Mouse (Mus musculus): Measurements from ENCODE around the gene Reg3g. TPM values are rescaled to one million over a fixed set of nuclear protein-coding genes. Genes with fewer than 3 reads are reported as not detected.
A peak's percentile ranks its signal among the peaks of the same experiment; 100 is the strongest.
"Not testable (repeated sequence)": the region's sequence is repeated elsewhere in the genome, so short reads cannot be mapped to it uniquely, and the experiment has no call there.

Reg3g gene
- polyA plus RNA-seq, 1 experiment from 2014 or later, result not detected

GRCm38 (mm10) chr6:78460191-78460825 is 8.4 kb downstream of the Reg3g start:
- DNase-seq (ENCODE audit: low spot score) (peak; percentile 12), ATAC-seq (ENCODE audit: insufficient read depth, low FRiP score, low TSS enrichment) (peak; percentile 38; the same call in 1 of the 2 replicates)
- Histone ChIP-seq H3K4me1 (ENCODE audit: control insufficient read depth, insufficient read depth, low read length) (no peaks in the 10 kb centered on the region), H3K27me3 (ENCODE audit: control insufficient read depth, insufficient read depth, low read length) (no peaks in the 10 kb centered on the region), H3K27ac (ENCODE audit: low read depth, low read length) (no peak overlapping the region), H3K9me3 (ENCODE audit: control insufficient read depth, low read length) (no peaks in the 10 kb centered on the region), H3K4me3 (ENCODE audit: low read depth, low read length) (no peak overlapping the region), H3K36me3 (ENCODE audit: control insufficient read depth, insufficient read depth, low read length) (no peaks in the 10 kb centered on the region), H3K9ac (ENCODE audit: low read length) (no peak overlapping the region), H3K4me2 (ENCODE audit: low read depth) (no peak overlapping the region)
- 52% methylated on average over 3 of the region's 3 CpGs for WGBS

DNA sequence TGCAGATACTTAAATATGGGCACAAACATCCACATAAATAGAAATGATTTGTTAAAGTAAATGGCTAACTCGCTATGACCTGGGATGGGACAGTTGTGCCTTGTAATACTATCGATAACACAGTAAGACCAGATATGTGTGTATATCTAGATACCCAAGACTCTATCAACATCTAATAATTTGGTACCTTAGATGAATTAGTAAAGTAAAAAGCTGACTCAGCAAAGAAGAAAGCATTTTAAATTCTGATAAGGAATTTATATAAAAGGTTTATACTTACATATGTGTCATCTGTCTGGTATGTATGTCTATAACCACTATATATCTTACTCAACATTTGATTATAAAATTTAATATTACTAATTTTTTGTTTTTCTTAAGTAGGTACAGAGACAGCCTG is 15.9 kb downstream of the Reg3g start:
- Histone ChIP-seq H3K36me3 (ENCODE audit: control insufficient read depth, insufficient read depth, low read length) (no peaks in the 10 kb centered on the region), H3K27ac (ENCODE audit: low read depth, low read length) (no peak overlapping the region), H3K4me3 (ENCODE audit: low read depth, low read length) (no peak overlapping the region), H3K4me1 (ENCODE audit: control insufficient read depth, insufficient read depth, low read length) (no peaks in the 10 kb centered on the region), H3K9me3 (ENCODE audit: control insufficient read depth, low read length) (no peaks in the 10 kb centered on the region), H3K4me2 (ENCODE audit: low read depth) (no peak overlapping the region), H3K27me3 (ENCODE audit: control insufficient read depth, insufficient read depth, low read length) (no peaks in the 10 kb centered on the region), H3K9ac (ENCODE audit: low read length) (no peak overlapping the region)
- ATAC-seq (ENCODE audit: insufficient read depth, low FRiP score, low TSS enrichment) (no peak), DNase-seq (ENCODE audit: low spot score) (no peak)
- 89% methylated on average over 2 of the region's 2 CpGs for WGBS

- DNase-seq (ENCODE audit: low spot score) (no peak), ATAC-seq (ENCODE audit: insufficient read depth, low FRiP score, low TSS enrichment) (no peak)
- Histone ChIP-seq H3K36me3 (ENCODE audit: control insufficient read depth, insufficient read depth, low read length) (no peaks in the 10 kb centered on the region), H3K9ac (ENCODE audit: low read length) (no peak overlapping the region), H3K27me3 (ENCODE audit: control insufficient read depth, insufficient read depth, low read length) (no peaks in the 10 kb centered on the region), H3K27ac (ENCODE audit: low read depth, low read length) (no peak overlapping the region), H3K4me3 (ENCODE audit: low read depth, low read length) (no peak overlapping the region), H3K9me3 (ENCODE audit: control insufficient read depth, low read length) (no peaks in the 10 kb centered on the region), H3K4me2 (ENCODE audit: low read depth) (no peak overlapping the region), H3K4me1 (ENCODE audit: control insufficient read depth, insufficient read depth, low read length) (no peaks in the 10 kb centered on the region)
Measured at GRCm38 (mm10) chr6:78448409-78448808, 20.3 kb downstream of the Reg3g start.

- no peak overlapping the region for H3K4me2 ChIP-seq (ENCODE audit: low read depth)
- no peaks in the 10 kb centered on the region for H3K27me3 ChIP-seq (ENCODE audit: control insufficient read depth, insufficient read depth, low read length)
- no peak for ATAC-seq (ENCODE audit: insufficient read depth, low FRiP score, low TSS enrichment)
- H3K9me3 ChIP-seq (ENCODE audit: control insufficient read depth, low read length), result no peaks in the 10 kb centered on the region
- H3K9ac ChIP-seq (ENCODE audit: low read length), result no peak overlapping the region
- no peak overlapping the region for H3K4me3 ChIP-seq (ENCODE audit: low read depth, low read length)
- no peak for DNase-seq (ENCODE audit: low spot score)
- H3K36me3 ChIP-seq (ENCODE audit: control insufficient read depth, insufficient read depth, low read length), result no peaks in the 10 kb centered on the region
- no peak overlapping the region for H3K27ac ChIP-seq (ENCODE audit: low read depth, low read length)
- WGBS, result 74% methylated on average over 1 of the region's 1 CpGs
- H3K4me1 ChIP-seq (ENCODE audit: control insufficient read depth, insufficient read depth, low read length), result no peaks in the 10 kb centered on the region
Measured at GRCm38 (mm10) chr6:78447202-78447601, 21.5 kb downstream of the Reg3g start.

DNA sequence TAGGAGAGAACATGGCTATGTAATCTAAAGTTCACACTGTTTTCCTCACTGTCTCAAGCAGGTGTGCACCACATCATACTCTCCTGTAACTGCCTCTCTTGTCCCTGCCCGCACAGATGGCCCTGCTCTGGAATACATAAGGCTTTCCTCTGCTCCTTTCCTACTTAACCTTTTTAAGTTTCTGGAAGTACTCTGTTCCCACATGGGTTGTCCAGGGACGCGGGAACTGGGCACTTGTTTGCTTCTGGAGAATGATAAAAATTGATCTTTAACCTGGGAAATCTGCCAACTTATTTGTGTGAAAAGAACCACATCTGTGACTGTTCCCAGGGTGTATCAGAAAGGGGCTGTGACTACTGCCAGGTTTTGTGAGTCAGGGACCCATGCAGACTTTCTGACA is 43.2 kb downstream of the Reg3g start:
- ATAC-seq (ENCODE audit: insufficient read depth, low FRiP score, low TSS enrichment) (no peak), DNase-seq (ENCODE audit: low spot score) (no peak)
- Histone ChIP-seq H3K4me3 (ENCODE audit: low read depth, low read length) (no peak overlapping the region), H3K27ac (ENCODE audit: low read depth, low read length) (no peak overlapping the region), H3K9ac (ENCODE audit: low read length) (no peak overlapping the region), H3K36me3 (ENCODE audit: control insufficient read depth, insufficient read depth, low read length) (no peaks in the 10 kb centered on the region), H3K27me3 (ENCODE audit: control insufficient read depth, insufficient read depth, low read length) (no peaks in the 10 kb centered on the region), H3K9me3 (ENCODE audit: control insufficient read depth, low read length) (no peaks in the 10 kb centered on the region), H3K4me1 (ENCODE audit: control insufficient read depth, insufficient read depth, low read length) (no peaks in the 10 kb centered on the region), H3K4me2 (ENCODE audit: low read depth) (no peak overlapping the region)
- WGBS, result 94% methylated on average over 3 of the region's 3 CpGs

- H3K4me2 ChIP-seq (ENCODE audit: low read depth); DNase-seq (ENCODE audit: low spot score); ATAC-seq (ENCODE audit: insufficient read depth, low FRiP score, low TSS enrichment); H3K9ac ChIP-seq (ENCODE audit: low read length); H3K4me3 ChIP-seq (ENCODE audit: low read depth, low read length); H3K4me1 ChIP-seq (ENCODE audit: control insufficient read depth, insufficient read depth, low read length); H3K27me3 ChIP-seq (ENCODE audit: control insufficient read depth, insufficient read depth, low read length); H3K9me3 ChIP-seq (ENCODE audit: control insufficient read depth, low read length); H3K27ac ChIP-seq (ENCODE audit: low read depth, low read length); H3K36me3 ChIP-seq (ENCODE audit: control insufficient read depth, insufficient read depth, low read length): not testable (repeated sequence)
Measured at GRCm38 (mm10) chr6:78422411-78422810, 46.3 kb downstream of the Reg3g start, which contains the start of gene Reg1. TSS of gene Reg1 (plus strand) at chr6:78422711.

Other genes with a start within 250 kb of the Reg3g start
- not detected in 2 replicates for gene Reg3b, start 98.2 kb downstream of the Reg3g start, polyA plus RNA-seq (2014; fragmentation: Nextera tagmentation; extraction: Ambion mirVana)
- gene Reg3d, start 90.0 kb downstream of the Reg3g start, polyA plus RNA-seq (2014; fragmentation: Nextera tagmentation; extraction: Ambion mirVana), result not detected in 2 replicates
- not detected in 2 replicates for gene Reg3a, start 88.2 kb downstream of the Reg3g start, polyA plus RNA-seq (2014; fragmentation: Nextera tagmentation; extraction: Ambion mirVana)
- gene Reg2, start 73.2 kb downstream of the Reg3g start, polyA plus RNA-seq (2014; fragmentation: Nextera tagmentation; extraction: Ambion mirVana), result not detected in 2 replicates
- gene Reg1, start 46.2 kb downstream of the Reg3g start, polyA plus RNA-seq (2014; fragmentation: Nextera tagmentation; extraction: Ambion mirVana), result not detected in 2 replicates

Data from neural tube, embryonic 11.5 days (tissue).